Mouse (Mus musculus) cerebellum, adult (tissue): ENCODE results near the gene Fcer1g.
"Not testable (repeated sequence)": the region's sequence is repeated elsewhere in the genome, so short reads cannot be mapped to it uniquely, and the experiment has no call there.

Source experiments
- ATAC-seq: cut with Nextera tagmentation; 2 replicates; pipeline ENCODE4 v1.9.2; 2017; ENCODE audit warnings: mild to moderate bottlenecking, moderate library complexity, mixed read lengths; ENCODE audit not compliant: insufficient number of reproducible peaks, low FRiP score, low TSS enrichment

The Fcer1g gene

DNA sequence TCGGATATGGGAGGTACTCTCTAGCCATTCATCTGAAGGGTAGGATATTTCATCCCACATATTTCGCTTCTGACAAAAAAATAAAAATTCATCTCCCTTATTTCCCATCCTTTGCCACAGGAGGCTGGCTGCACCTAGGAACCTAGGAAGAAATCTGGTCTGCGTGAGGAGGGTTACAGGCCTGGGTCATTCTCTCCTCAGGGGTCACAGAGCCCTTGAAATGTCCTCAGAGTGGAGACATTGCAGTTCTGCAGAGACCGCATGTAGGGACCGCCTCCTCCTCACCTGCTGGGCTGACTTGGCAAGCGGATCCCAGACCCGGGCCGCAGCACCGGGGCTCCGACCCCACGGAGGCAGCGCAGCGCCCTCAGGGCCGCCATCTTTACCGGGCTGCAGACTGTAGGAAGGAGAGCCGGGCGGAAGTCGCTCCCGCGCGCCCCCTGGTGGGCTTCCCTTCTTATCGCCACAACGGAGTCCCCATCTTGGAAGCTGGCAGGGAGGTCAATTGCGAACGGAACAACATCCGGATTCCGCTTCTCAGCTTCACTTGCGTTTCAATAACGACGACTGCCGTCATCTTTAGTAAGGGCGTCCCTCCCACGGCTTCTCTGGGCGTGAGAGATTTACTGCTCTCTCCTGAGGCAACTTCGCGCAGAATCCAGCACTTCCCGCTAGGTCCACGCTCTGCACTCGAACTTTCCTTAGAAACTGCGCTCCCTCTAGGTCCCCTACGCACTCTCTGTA lies 12.7 kb upstream of the Fcer1g start:
- ATAC-seq, result peak; percentile 96

DNA sequence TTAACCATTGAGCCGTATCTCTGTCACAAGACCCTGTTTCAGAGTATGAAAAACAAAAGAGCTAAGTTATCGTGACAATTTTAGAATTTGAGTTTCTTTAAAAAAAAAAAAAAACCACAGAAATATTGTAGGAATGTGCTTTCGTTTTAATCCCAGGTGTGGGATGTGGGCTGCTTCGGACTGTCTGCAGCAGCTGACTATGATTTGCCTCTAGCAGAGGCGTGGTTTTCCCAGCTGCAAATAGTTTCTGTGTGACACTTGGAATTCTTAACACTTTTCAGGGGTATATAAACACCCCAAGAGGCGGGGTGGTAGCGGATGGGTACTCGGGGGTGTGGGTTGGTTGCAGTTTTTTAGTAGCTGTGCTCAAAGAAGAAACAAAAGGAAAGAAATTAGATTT lies 11.2 kb upstream of the Fcer1g start:
- no peak for ATAC-seq

DNA sequence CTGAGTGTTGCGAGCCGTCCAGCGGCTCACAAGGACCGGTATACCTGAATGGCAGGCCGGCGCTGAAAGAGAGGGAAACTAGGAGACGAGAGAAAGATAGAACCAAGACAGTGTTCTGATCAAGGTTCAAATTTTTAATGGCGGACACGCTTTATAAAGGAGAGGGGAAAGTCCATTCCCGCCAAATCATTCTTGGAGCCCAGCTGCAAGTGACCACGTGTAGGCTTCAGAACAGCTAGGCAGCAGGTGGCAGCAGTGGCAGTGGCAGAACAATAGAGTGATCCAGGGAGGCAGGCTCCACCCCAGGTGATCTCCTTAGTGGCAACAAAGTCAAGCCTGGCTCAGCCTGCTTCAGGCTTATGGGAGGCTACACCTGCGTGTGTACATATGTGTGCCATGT lies 7.8 kb upstream of the Fcer1g start:
- not testable (repeated sequence) for ATAC-seq

DNA sequence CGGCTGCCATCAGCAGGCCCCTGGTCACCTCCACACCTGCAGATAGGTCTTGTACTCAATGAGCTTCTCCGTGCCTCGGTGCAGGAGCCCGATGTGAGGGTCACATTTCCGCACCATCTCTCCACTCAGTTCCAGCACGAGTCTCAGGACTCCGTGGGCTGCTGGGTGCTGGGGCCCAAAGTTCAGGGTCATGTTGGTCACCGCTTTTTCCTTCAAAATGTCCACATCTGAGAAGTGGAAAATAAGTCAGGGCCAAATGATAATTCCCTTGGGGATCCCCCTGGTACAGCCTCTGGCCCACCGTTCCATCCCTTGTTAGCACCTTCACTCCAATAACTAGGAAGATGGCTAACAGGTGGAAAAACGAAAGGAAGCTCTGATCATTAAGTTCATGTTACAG lies 6.7 kb upstream of the Fcer1g start:
- ATAC-seq, result no peak

DNA sequence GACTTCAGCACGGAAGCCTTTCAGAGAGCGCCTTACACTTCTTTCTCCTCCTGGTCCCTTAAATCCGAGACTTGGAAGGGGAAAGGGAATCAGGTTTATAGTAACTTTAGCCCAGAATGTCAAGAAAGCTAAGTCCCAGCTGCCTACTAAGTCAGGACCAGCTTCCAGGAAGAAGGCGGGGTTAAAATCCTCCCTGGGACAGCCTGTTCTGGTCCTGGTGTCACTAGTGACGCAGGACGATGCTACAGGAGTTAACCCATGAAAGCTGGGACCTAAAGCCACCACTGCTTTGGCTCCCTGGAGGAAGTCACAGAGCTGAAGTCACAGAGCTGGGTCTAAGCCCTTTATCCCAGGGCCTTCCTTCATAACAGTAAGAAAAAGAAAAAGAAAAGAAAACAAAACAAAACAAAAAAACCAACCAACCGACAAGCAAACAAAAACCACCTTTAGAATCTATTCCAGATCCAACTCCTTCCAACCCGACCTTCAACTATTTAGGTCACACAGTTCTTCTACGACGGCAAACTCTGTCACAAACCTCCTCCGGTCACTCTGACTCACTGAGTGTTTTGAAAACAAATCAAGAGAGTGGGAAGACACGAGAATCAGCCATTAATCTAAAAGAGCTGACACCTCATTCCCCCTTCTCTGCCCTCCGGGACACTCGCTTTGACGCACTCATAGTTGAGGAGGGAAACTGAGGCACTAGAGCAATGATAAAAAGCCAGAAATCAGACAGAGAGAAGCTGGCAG lies 6.0 kb upstream of the Fcer1g start:
- no peak for ATAC-seq

DNA sequence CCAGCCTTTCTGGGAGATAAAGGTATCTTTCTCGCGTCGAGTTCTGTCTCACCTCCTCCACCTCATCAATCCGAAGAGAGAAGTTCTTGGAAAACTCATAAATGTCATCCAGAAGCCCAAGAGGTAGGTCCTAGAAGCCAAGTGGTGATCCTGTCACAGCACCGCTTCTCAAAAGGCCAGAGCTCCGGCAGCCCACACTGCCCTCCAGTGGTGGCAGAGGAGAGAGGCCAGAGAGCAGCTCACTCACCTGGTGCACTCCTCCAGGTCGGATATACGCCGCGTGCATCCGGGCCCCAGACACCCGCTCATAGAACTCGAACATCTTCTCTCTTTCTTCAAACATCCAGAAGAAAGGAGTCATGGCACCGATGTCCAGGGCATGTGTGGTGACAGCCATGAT lies 4.3 kb upstream of the Fcer1g start:
- no peak for ATAC-seq

DNA sequence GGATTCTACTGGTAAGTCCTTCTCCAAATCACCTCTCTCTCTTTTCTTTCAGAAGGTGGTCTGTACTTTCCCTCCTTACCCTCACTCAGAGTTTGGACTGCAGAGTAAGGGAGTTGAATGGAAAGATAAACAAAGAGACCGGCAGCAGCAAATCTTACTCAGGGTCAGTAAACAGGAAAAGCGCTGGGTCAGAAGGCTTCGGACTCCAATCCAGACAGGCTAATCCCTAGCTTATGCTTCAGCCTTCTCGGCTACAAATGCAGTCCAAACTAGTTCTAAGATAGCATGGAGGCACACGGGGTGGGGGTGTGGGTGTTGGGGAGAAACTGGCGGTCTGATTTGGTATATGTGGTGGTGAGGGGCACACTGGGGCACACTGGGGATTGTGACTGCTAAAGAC lies 3.3 kb upstream of the Fcer1g start:
- no peak for ATAC-seq

DNA sequence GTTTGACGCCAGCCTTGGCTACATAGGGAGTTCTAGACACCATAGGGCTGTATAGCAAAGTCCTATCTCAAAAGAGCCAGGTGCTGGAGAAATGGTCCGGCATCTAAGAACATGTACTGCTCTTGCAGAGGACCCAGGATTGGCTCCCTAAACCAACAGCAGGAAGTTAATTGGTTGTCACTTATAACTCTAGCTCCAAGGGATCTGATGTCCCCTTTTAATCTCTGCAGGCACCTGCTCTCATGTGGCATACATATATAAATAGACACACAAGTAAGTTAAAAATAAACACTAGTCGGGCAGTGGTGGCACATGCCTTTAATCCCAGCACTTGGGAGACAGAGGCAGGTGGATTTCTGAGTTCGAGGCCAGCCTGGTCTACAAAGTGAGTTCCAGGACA lies 1.6 kb upstream of the Fcer1g start:
- no peak for ATAC-seq

DNA sequence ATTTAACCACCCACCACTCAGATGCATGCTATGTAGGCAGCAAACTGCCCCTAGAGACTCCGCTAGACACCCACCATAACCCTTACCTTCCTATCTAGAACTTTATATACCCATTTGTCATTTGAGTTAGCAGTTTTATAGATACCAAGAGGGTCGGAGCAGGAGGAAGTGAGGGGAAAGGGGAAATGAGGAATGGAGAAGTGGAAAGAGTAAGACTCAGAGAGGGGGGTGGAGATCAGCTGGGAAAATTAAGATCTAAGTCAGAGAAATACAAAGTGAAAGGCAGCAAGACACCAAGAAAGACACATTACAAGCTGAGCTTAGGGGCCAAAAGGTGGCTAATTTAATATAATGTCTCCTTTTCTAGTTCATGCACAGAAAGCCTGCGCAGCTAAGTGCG lies 373 bp upstream of the Fcer1g start:
- no peak for ATAC-seq

DNA sequence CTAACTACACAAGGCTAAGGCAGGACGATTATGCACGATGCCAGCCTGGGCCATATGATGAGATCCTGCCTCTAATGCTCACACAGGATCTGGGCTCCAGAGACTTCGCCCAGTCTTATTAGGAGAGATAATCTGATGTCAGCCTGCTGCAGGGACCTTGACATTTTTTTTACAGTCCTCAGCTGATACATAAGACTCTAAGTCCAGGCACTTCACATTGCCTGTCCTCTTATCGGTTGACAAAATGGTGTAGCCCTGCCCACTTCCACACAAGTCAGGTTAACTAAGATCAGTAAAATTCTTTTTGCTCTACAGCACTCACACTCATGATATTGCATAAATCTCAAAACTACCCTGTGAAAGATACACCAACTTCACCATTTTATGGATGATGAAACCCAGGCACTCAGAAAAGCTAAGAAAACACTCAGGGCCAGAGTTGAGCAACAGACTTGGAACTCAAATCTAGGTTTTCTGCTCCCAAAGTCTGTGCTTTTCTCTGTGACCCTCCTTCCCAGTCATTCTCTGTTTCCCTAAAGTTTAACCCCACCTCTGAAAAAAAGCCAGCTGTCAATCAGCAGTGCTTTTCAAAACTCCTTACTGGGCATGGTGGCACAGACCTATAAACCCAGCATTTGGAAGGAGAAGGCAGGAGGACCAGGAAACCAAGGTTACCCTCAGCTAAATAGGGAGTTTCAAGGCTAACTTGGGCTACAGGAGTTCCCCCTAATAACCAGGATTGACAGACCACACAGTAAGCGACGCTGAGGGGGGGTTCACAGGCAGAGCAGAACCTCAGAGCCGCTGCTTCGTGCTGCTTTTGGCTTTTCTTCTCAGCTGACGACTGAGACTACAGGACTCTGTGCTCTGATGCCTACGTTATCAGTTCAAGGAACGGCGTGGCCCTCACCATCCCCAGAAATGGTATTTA lies 1.1 kb downstream of the Fcer1g start:
- no peak for ATAC-seq

DNA sequence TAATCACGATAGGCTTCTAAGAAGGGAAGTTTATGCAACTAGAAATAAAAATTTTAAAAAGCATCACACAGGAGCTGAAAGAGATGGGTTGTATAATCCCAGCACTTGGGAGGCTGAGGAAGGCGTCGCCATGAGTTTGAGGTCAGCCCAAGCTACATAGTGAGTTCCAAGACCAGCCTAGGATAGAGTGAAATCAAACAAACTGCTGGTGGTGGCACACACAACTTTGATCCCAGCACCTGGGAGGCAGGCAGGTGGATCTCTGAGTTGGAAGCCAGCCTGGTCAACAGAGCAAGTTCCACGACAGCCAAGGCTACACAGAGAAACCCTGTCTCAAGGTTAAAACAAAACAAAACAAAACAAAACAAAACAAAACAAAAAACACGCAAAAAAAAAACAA lies 1.8 kb downstream of the Fcer1g start:
- no peak for ATAC-seq

DNA sequence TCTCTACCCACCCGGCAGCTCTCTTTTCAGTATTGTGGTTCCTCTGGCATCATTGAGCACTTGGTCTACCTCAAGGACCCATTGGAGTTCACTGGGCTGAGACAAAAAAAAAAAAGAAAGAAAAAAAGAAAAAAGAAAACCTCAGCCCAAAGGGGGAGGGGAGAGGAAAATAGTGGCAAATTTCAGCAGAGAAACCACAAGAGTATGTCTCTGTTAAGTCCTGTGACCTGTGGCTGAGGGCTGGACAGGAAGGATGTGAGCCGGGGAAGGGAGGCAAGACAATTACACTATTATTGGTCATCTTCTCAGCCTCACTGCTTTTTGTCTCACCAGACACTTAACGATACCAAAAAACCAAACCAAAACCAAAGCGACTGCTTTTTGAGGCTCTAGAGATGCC lies 2.3 kb downstream of the Fcer1g start:
- ATAC-seq, result no peak

DNA sequence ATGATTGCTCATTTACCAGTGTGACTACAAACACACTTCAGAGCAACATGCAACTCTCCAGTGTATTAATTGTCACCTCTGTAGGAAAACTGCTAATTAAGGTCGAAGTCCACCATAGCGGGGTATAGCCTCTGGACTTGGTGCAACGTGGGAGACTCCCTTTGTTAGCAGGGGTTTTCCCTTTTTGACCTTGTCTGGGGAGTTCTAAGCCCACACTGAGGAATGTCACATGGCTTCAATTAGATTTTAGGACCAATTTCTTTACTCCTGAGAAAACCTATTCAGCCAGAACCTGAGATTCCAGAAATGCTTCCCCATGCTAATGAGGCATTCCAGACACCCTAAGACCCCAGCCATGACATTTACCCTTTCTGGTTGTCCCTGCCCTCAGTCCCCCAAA lies 4.0 kb downstream of the Fcer1g start:
- ATAC-seq, result no peak

DNA sequence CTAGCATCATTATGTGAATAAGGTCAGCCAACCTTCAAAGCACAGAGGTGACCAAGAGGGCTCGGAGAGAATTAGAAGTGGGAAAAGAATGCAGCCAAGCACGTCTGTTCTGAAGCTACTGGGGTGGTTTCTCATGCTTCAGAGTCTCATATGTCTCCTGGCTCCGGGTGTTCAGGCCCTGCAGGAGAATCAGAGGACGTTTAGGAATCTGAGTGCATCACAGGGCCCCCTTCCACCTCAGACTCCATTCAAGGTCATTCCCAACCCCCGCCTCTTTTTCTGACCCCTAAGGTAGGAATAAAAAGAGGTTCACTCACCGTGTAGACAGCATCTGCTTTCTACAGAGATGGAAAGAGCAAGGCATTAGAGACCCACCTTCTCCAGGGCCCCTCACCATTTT lies 4.4 kb downstream of the Fcer1g start:
- no peak for ATAC-seq

DNA sequence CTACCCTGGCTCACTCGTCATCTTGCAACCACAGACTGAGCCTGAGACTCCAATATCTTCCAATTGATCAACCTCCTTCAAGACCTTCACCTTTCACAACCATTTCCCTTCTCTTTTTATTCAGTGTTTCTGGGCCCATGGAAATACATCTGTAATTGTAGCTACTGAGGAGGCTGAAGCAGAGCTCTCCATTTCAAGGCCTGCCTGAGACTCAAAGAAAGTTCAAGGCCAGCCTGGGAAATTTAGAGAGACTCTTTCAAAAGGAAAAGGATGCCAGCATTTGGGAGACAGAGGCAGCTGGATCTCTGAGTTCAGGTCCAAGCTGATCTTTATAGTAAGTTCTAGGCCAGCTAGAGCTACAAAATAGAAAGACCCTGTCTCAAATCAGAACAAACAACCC lies 6.3 kb downstream of the Fcer1g start:
- ATAC-seq, result no peak

DNA sequence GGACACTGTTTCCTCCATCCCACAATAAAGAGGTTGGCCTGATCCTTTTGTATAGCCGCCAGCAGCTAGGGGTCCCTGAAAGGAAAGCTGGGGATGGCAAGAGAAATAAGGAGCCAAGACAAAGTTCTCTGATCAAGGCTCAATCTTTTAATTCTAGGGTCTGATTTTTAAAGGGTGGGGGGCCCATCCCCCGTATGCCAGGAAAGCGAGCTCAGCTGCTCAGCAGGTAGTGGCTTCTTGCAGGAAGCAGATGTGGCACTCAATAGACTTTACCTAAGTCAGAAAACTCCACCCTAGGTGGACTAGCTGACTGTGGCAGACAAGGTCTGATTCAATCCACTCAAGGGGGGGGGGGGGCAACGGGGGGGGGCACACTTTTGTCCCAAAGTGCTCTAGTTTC lies 7.4 kb downstream of the Fcer1g start:
- ATAC-seq, result no peak

DNA sequence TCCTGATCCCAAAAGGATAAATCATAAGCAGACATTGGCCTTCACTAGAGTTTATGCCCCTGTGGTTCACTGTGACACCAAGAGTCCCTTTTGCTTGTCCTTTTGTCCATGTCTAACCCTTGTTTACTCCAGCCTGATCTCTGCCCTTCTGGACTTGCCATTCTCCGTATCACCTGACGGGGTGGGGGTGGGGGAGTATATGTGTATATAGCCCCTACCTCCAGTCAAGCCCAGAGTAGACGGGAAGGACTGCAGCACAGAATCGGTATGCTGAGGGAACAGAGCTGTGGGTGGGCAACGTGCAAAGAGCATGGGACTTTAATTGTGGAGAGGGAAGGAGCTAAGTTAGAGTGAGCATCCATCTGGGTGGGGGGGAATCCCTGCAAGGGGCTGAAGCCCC lies 9.3 kb downstream of the Fcer1g start, which contains the start of gene Apoa2:
TSS of gene Apoa2 (plus strand) at position 198 of the 400 bp plus-strand sequence.
- ATAC-seq, result no peak

DNA sequence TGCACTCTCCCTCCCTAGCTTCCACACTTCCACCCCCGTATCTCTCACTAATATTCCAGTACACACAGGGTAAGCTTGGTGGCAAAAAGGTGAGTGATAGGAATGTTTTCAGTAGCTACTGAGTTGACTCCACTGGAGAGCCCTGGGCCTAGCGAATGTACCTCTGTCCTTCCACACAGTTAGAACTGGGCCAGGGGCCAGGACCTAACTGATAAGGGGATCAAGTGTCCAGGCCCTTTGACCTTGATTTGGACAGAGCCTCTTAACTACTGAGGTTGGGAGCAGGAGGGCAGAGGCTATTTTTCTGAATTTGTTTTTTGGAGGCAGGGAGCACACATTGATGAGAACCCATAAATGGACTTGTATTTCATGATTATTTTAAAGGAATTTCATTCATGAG lies 10.4 kb downstream of the Fcer1g start:
- no peak for ATAC-seq

DNA sequence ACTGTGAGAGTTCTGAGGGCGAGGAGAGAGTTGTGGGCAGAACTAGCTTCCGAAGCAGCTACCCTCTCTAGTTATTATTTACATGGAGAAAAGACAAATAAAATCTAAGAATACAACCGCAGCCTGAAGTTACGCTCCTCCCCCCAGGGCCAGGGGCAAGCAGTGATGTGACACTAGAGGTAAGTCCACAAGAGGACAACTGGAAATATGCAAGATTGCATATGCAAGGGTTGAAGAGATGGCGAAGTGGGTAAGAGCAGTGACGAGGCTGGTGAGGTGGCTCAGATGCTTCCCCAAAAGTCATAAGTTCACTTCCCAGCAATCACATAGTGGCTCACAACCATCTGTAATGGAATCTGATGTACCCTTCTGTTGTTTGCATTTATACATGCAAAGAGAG lies 11.0 kb downstream of the Fcer1g start:
- no peak for ATAC-seq

DNA sequence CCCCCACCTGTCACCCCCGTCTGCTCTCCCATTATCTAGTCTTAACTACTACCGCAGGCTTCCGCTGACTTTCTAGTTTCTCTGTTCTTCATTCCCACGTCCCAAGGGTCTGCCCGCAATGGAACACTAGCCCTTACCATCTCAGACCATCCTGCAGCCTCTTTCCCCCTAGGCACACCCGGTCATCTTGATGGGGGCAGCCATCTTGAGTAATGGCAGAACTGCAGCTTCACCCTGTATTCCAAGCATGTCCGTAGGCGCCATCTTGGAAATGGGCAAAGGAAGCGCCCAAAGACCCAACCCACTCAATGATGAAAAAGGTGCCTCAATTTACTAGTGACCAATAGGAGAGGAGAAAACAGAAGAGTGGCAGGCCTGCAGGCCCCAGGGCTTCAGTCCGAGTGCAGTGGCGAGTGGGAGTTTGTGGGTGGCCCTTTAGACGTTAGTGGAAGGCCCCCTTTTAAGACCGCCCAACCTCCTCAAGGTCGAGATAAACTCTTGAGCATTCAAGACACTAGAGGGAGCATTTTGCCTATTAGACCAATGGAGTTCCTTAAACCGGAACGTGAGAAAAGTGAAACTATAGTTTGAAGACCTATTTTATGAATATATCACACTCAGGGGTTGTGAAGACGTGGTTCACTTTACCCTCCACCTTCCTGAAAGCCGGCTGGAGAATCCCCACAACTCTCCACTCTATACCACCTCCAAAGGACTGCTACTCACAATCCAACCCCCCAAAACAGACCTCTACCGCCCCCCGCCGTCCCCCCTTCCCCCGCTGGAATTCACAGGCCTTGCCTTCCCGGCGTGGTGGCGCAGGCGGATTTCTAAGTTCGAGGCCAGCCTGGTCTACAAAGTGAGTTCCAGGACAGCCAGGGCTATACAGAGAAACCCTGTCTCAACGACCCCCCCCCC lies 11.7 kb downstream of the Fcer1g start, which contains the start of gene Tomm40l:
TSS of gene Tomm40l (minus strand) at position 277 of the 918 bp plus-strand sequence.
- peak; percentile 97 for ATAC-seq
